Mouse (Mus musculus): ENCODE measurements around the gene D3Ertd751e. TPM values are rescaled to one million over a fixed set of nuclear protein-coding genes. Genes with fewer than 3 reads are reported as not detected.

The D3Ertd751e gene
- polyA plus RNA-seq (2014; fragmentation: Nextera tagmentation; extraction: Ambion mirVana): 17.1 and 19.9 TPM in 2 replicates

GRCm38 (mm10) chr3:41742278-41742934 is at the start of gene D3Ertd751e, which contains the start of gene Sclt1:
Gene D3Ertd751e, plus strand, starts transcription at chr3:41742611.
Gene Sclt1, minus strand, starts transcription at chr3:41742514.
- no peaks in the 10 kb centered on the region for H3K36me3 ChIP-seq (ENCODE audit: control insufficient read depth, insufficient read depth, low read length)
- peak within 1 kb of the TSS; percentile 70 for H3K4me3 ChIP-seq (ENCODE audit: low read depth, low read length)
- H3K27me3 ChIP-seq (ENCODE audit: control insufficient read depth, insufficient read depth, low read length): no peaks in the 10 kb centered on the region
- peaks cover 8% of the 10 kb centered on the region; the same call in 1 of the 2 replicates for H3K4me1 ChIP-seq (ENCODE audit: control insufficient read depth, insufficient read depth, low read length)
- WGBS: under 1% methylated on average over 66 of the region's 66 CpGs
- H3K9me3 ChIP-seq (ENCODE audit: control insufficient read depth, low read length): no peaks in the 10 kb centered on the region
- H3K4me2 ChIP-seq (ENCODE audit: low read depth): peak within 1 kb of the TSS; percentile 71
- DNase-seq (ENCODE audit: low spot score) (peak; percentile 98), ATAC-seq (ENCODE audit: insufficient read depth, low FRiP score, low TSS enrichment) (peak; percentile 99)
- H3K27ac ChIP-seq (ENCODE audit: low read depth, low read length): peak within 1 kb of the TSS; percentile 95
- peak within 1 kb of the TSS; percentile 92 for H3K9ac ChIP-seq (ENCODE audit: low read length)

DNA sequence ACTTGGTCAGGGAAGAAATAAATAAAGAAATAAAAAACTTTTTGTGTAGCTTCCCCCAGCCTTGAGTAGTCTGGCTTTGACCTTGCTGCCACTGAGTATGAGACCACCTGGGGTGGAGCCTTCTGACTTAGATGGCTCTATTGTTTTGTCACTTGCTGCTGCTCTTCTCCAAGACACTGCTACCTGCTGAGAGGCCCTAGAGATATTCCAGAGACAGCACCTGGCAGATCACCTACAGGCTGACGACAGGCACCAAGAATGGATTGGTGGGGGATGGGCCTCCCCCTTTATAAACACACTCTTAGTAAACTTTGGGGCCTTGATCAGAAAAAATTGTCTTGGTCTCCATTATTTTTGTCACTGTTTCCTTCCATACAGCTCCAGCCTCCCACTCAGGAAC is 46.7 kb upstream of the D3Ertd751e start:
- WGBS: 56% methylated on average over 1 of the region's 1 CpGs
- no peak overlapping the region for H3K4me3 ChIP-seq (ENCODE audit: low read depth, low read length)
- H3K4me1 ChIP-seq (ENCODE audit: control insufficient read depth, insufficient read depth, low read length): no peaks in the 10 kb centered on the region
- no peaks in the 10 kb centered on the region for H3K9me3 ChIP-seq (ENCODE audit: control insufficient read depth, low read length)
- no peak overlapping the region for H3K27ac ChIP-seq (ENCODE audit: low read depth, low read length)
- H3K36me3 ChIP-seq (ENCODE audit: control insufficient read depth, insufficient read depth, low read length): no peaks in the 10 kb centered on the region
- DNase-seq (ENCODE audit: low spot score) (no peak), ATAC-seq (ENCODE audit: insufficient read depth, low FRiP score, low TSS enrichment) (no peak)
- no peak overlapping the region for H3K9ac ChIP-seq (ENCODE audit: low read length)
- H3K4me2 ChIP-seq (ENCODE audit: low read depth): no peak overlapping the region
- H3K27me3 ChIP-seq (ENCODE audit: control insufficient read depth, insufficient read depth, low read length): no peaks in the 10 kb centered on the region

DNA sequence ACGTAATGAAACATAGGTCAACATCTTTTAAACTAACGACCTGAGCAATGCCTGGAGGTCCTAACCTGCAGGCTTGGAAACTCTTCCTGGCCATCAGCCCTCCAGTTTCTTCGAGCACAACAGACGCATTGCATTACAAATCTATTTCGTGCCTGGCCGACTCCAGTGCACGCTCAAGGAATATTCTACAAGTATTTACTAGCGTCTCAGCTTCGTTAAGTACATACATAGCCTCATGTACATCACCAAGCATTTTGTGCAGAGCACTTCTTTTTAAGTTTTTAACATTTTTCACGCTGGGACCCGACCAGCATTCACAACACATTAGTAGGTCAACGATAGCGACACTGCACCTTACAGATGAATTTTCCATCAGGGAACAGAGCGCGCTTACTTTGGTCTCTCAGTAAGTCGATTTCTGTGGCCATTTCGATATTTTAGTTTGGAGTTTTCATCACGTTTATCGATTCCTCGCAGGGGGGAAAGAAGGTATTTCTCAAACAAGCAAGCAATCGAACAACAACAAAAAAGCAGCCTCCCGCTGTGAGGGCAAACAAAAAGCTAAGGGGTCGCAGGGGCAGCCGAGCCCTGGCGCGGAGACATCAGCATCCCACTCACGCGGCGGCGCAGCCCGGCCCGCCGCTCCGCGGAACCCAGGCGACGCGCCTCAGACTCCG is 672 bp upstream of the D3Ertd751e start:
- ATAC-seq (ENCODE audit: insufficient read depth, low FRiP score, low TSS enrichment): peak; percentile 79

DNA sequence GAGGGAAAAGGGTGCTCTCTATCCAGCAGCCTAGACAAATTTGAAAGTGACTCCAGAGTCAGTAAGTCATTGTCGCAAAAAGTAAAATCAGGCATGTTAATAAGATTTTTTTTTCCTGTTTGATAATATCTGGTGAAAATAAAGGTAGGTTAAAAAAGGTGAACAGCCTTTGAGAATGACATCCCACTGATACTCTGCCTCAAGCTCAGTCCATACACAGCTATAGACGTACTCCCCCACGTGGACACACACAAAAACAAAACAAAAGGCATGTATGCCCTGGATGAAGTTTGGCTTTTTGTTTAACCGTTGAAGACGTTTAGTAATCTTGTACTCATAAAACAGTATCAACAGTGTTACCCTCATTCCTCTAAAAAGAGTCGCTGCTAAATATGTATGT is 1.0 kb downstream of the D3Ertd751e start:
- H3K4me1 ChIP-seq (ENCODE audit: control insufficient read depth, insufficient read depth, low read length): peaks cover 8% of the 10 kb centered on the region; the same call in 1 of the 2 replicates
- no peaks in the 10 kb centered on the region for H3K9me3 ChIP-seq (ENCODE audit: control insufficient read depth, low read length)
- no peaks in the 10 kb centered on the region for H3K36me3 ChIP-seq (ENCODE audit: control insufficient read depth, insufficient read depth, low read length)
- ATAC-seq (ENCODE audit: insufficient read depth, low FRiP score, low TSS enrichment): no peak
- no peaks in the 10 kb centered on the region for H3K27me3 ChIP-seq (ENCODE audit: control insufficient read depth, insufficient read depth, low read length)
- no peak overlapping the region for H3K27ac ChIP-seq (ENCODE audit: low read depth, low read length)
- H3K9ac ChIP-seq (ENCODE audit: low read length): no peak overlapping the region
- no peak for DNase-seq (ENCODE audit: low spot score)
- no peak overlapping the region for H3K4me3 ChIP-seq (ENCODE audit: low read depth, low read length)
- H3K4me2 ChIP-seq (ENCODE audit: low read depth): peak overlapping the region; percentile 64
- WGBS: 55% methylated on average over 6 of the region's 6 CpGs

More for the DNA sequence above, 672 bp upstream of the D3Ertd751e start:
- Histone ChIP-seq H3K9ac (ENCODE audit: low read length) (peak overlapping the region; percentile 92), H3K9me3 (ENCODE audit: control insufficient read depth, low read length) (no peaks in the 10 kb centered on the region), H3K27me3 (ENCODE audit: control insufficient read depth, insufficient read depth, low read length) (no peaks in the 10 kb centered on the region), H3K4me2 (ENCODE audit: low read depth) (peak overlapping the region; percentile 71), H3K4me1 (ENCODE audit: control insufficient read depth, insufficient read depth, low read length) (peaks cover 8% of the 10 kb centered on the region; the same call in 1 of the 2 replicates), H3K36me3 (ENCODE audit: control insufficient read depth, insufficient read depth, low read length) (no peaks in the 10 kb centered on the region), H3K27ac (ENCODE audit: low read depth, low read length) (peak overlapping the region; percentile 95), H3K4me3 (ENCODE audit: low read depth, low read length) (peak overlapping the region; percentile 70)
- WGBS: under 1% methylated on average over 39 of the region's 39 CpGs
- DNase-seq (ENCODE audit: low spot score): no peak

DNA sequence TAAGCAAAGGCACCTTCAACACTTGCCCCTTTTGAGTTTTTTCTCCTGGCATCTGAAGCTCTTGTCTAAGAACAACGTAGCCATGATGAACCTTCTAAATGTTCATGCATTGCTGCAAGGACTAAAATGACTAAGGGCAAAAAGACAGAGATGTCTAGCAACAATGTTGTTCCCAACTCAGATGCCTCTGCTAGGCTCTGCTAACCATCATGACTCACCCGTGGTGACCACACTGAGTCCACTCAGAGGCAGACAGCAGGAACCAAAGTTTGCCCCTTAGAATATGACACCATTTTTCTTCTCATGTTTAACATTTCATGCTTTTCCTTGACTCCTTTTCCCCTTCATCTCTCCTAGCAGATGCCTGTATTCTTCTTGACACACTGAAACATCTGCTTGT is 12.1 kb downstream of the D3Ertd751e start:
- Histone ChIP-seq H3K4me3 (ENCODE audit: low read depth, low read length) (no peak overlapping the region), H3K9me3 (ENCODE audit: control insufficient read depth, low read length) (no peaks in the 10 kb centered on the region), H3K36me3 (ENCODE audit: control insufficient read depth, insufficient read depth, low read length) (no peaks in the 10 kb centered on the region), H3K27me3 (ENCODE audit: control insufficient read depth, insufficient read depth, low read length) (no peaks in the 10 kb centered on the region), H3K27ac (ENCODE audit: low read depth, low read length) (no peak overlapping the region), H3K9ac (ENCODE audit: low read length) (no peak overlapping the region), H3K4me1 (ENCODE audit: control insufficient read depth, insufficient read depth, low read length) (no peaks in the 10 kb centered on the region), H3K4me2 (ENCODE audit: low read depth) (no peak overlapping the region)
- no peak for DNase-seq (ENCODE audit: low spot score)
- WGBS: 70% methylated on average over 2 of the region's 2 CpGs
- no peak for ATAC-seq (ENCODE audit: insufficient read depth, low FRiP score, low TSS enrichment)

DNA sequence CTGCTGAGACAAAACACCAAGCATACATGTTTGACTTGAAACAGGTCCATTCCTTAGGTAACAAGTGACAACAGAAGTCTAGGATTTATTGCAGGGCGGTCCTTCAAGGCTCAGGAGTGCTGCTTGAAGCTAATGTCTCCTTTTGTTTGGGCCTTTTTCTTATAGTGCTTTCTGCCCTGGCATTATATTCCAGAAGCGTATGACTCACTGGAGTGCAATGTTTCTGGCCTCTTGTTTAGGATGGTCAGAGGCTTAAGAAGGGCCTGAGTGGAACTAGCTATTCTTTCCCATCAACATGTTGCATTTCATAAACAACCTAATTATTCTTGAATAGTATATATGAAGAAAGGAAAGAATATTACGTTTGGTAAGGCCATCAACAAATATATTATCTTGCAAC is 19.7 kb downstream of the D3Ertd751e start:
- Histone ChIP-seq H3K4me3 (ENCODE audit: low read depth, low read length) (no peak overlapping the region), H3K27me3 (ENCODE audit: control insufficient read depth, insufficient read depth, low read length) (no peaks in the 10 kb centered on the region), H3K27ac (ENCODE audit: low read depth, low read length) (no peak overlapping the region), H3K4me2 (ENCODE audit: low read depth) (no peak overlapping the region), H3K9ac (ENCODE audit: low read length) (no peak overlapping the region), H3K36me3 (ENCODE audit: control insufficient read depth, insufficient read depth, low read length) (no peaks in the 10 kb centered on the region), H3K9me3 (ENCODE audit: control insufficient read depth, low read length) (no peaks in the 10 kb centered on the region), H3K4me1 (ENCODE audit: control insufficient read depth, insufficient read depth, low read length) (no peaks in the 10 kb centered on the region)
- WGBS: 91% methylated on average over 3 of the region's 3 CpGs
- ATAC-seq (ENCODE audit: insufficient read depth, low FRiP score, low TSS enrichment) (no peak), DNase-seq (ENCODE audit: low spot score) (no peak)

DNA sequence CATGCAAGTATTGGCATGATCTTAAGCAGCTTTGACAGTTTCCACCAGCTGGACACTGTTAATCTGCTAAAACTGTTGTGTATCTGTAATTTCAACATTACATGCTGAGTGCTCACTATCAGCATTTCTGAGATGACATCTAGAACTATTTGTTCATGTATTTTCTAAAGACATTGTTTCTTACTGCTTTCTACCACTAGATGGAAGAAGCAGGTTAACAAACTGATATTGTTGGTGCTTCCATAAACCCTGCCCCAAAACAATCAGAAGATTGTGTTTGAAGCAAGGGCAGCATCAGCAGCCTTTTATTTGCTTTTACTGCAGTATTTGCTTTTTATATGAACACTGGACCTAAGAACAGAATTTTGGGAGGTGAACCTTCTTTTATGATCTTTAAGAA is 70.0 kb downstream of the D3Ertd751e start:
- no peaks in the 10 kb centered on the region for H3K4me1 ChIP-seq (ENCODE audit: control insufficient read depth, insufficient read depth, low read length)
- no peak for ATAC-seq (ENCODE audit: insufficient read depth, low FRiP score, low TSS enrichment)

More for the DNA sequence above, 70.0 kb downstream of the D3Ertd751e start:
- Histone ChIP-seq H3K27ac (ENCODE audit: low read depth, low read length) (no peak overlapping the region), H3K4me3 (ENCODE audit: low read depth, low read length) (no peak overlapping the region), H3K4me2 (ENCODE audit: low read depth) (no peak overlapping the region), H3K9ac (ENCODE audit: low read length) (no peak overlapping the region), H3K36me3 (ENCODE audit: control insufficient read depth, insufficient read depth, low read length) (no peaks in the 10 kb centered on the region), H3K27me3 (ENCODE audit: control insufficient read depth, insufficient read depth, low read length) (no peaks in the 10 kb centered on the region), H3K9me3 (ENCODE audit: control insufficient read depth, low read length) (no peaks in the 10 kb centered on the region)
- no peak for DNase-seq (ENCODE audit: low spot score)
